Mouse (Mus musculus) urinary bladder, adult 2 months (tissue): Measurements from ENCODE around the gene Zdhhc24. TPM values are rescaled to one million over a fixed set of nuclear protein-coding genes. Genes with fewer than 3 reads are reported as not detected.

Experiments
- DNase-seq: peaks from one replicate; pipeline ENCODE4 v3.0.0; 2022; ENCODE audit warnings: low spot score
- polyA plus RNA-seq: library from polyadenylated mRNA; depleted of rRNA; stranded (reverse); fragments of >200 nt; gene quantifications from 2 replicates; pipeline ENCODE4 v1.2.3, GENCODE M21; 2012

Gene Zdhhc24
- polyA plus RNA-seq, 1 experiment, result 22.3 TPM

DNA sequence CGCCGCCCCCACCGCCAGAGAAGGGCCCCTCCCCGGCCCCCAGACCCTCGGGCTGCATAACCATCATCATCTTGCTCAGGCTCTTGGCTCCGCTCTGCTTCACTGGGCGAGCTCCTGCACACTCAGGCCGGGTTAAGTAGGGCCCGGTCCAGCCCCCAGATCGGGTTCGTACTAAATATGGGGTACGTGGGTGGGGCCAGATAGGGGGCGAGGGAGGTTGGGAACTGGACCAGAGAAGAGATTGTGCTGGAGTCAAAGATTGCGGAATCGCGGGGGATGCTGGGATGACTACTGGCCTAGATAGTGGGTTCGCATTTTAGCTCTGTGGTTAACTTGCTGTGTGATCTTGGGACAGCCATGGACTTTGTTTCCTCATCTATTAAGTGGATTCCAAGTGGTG, 683 bp upstream of the Zdhhc24 start, which contains the start of gene Actn3:
Gene Actn3 (minus strand): TSS at position 125 of the 400 bp plus-strand sequence.
- no peak for DNase-seq

DNA sequence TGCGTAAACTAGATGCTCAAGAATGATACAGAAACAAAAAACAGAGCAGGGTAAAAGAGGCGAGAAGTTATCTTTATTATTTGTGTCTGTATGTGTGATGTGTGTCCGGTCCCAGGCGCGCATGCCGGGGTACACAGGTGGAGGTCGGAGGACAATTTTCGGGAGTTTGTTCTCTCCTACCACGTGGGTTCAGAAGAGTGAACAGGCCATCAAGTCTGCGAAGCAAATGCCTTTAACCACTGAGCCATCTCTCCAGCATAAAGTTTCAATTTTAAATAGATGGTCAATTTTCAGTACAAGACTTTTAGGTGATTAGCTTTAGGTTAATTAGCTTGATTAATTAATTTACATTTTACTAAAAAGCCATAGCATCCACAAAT, 846 bp downstream of the Zdhhc24 start:
- no peak for DNase-seq

DNA sequence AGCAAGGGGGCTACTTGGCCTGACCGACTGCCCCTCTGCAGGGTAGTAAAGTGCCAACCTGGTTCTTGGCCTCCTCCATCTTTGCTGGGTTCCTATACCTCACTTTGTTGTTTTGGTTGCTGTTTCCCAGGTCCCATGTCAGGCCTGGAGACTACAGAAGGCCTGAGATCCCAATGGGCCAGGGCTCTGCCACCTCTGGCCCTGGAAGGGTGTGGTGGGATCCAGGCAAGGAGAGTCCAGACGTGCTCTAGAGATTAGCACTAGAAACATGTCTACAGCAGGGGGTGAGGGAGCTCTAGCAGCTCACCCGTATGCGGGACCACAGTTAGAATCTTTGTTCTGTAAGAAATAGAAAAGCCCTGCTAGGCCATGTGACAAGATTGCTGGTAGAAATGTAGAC, 5.5 kb downstream of the Zdhhc24 start:
- DNase-seq, result no peak

DNA sequence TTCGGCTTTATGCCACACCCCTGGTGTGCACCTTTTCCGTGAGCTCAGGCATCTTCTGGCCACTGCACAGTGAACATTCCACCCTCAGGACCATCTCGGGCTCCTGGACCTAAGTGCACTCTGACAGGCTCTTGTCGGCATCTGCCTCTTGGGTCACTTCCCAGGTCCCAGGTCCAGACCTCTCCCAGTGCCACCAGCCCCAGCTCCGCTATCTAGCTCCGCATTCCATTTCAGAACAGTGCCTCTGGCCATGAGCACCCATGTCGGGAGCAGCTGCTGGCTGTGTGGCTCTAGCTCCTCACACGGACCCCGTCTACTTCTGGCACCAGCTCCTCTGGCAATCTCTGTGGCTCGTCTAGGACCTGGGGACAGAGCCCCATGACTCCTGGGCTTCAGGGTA, 11.3 kb downstream of the Zdhhc24 start:
- no peak for DNase-seq

DNA sequence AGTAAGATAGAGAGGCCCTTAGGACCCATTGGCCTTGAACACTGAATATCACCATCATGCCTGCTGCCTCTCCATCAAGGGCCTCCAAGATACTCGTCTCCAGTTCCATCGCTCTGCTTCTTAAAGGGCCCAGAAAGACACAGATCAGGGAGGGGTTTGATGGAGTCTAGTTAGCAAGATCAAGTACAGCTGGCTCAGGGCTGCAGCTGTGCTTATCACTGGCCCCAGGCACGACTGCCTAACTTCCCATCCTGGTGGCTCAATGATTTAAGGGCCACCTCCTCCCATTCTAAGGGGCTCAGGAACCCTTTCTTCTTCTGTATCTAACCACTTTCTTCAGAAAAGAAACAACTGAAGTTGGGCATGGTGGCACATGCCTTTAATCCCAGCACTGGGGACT, 13.3 kb downstream of the Zdhhc24 start:
- DNase-seq, result no peak

DNA sequence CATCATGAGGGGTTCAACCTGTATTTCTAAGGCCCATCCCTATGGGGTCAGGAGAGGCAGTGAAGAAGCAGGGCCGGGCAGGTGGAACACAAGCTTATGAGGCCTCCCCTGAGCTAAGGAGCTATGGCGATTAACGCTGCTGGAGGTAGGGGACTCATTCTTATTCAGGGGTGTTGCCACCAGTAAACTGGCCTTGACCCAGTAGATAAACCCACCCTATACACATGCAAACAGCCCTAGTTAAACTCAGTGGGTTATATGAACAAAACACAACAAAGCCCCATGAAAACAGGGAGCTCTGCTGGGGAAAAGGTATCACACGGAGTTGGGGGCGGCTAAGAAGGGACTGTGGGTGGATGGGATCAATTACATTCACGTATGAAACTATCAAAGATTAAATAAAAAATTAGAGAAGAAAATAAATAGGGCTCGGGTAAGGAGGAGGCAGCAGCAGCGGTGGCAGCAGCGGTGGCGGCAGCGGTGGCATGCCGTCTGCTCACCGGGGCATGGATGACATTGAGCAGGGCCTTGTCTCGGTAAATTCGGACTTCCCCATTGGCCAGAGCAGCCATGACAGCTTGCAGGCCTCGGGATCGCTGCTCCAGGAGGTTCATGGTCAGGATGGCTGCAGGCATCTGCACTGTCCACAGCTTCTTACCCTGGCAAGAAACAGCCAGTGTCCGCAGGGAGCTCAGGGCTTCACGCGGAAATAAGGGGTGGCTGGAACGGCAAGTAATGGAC, 18.5 kb downstream of the Zdhhc24 start:
- DNase-seq, result no peak

DNA sequence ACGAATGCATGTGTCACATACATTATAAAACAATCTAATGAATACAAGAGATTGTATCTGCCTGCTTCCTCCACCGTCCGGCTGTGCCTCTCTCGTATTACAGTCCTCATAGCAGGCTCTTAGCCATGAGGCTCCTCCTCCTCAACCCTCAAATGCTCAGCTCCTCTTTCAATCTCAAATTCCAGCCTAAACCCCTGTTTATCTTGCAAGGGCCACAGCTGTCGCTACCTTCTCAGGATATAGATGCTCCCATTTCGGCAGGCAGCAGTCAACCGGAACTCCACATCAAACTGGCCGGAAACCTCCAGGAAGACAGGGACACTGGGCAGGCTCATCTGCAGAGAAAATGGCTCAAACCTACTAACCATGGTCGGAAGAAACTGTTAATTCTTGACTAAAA, 20.5 kb downstream of the Zdhhc24 start:
- no peak for DNase-seq

DNA sequence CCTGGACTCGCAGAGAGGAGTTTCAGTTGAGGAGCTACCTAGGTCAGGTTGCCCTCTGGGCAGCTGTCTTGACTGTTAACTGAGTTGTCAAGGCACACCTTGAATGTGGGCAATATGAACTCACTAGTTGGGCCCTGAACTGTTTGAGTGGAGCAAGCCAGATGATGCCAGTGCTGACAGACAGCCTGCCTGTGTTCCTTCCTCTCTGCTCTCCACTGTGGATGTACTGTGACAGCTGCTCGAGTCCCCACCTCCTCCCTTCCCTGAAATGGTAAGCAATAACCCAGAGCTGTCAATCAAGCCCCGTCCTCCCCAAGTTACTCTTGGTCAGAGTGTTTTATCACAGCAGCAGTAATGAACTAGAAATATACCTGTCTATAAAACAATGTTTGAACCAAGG, 21.4 kb downstream of the Zdhhc24 start:
- DNase-seq, result no peak

DNA sequence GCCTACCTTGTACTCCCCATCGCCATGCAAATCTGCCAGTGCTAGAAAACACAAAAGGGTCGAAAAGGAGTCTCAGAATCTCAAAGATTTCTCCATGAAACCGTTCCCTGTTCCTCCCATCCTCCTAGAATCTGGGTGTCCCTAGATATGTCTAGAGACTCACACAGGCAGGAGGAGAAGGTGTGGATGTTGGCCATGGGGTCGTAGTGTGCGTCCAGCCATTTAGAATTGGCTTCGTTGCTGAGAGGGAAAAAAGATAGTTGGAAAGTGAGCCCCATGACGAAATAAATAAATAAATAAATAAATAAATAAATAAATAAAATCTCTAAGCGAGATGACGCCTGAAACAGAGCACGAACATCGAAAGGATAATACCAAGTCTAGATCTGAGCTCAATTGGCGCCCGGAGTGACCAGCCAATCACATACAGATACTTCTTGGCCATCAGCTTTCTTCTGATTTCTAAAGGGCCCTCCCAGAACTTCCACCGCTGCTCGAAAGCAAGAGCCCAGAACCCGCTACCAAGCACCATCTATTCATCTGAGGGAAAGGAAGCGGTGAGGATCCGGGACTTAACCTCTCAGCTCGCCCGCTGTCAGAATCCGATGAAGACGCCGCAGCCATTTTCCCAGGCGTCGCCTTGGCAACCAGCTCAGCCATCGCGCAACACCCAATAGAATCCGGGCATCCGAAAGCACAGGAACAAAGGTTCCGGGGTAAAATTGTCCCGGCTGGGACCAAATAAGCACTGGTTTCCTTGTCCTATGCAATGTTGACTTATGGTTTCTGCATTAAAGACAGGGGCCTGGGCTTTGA, 27.7 kb downstream of the Zdhhc24 start, which contains the start of gene Bbs1:
Gene Bbs1 (minus strand): TSS at position 650 of the 816 bp plus-strand sequence.
- peak; percentile 60 for DNase-seq

DNA sequence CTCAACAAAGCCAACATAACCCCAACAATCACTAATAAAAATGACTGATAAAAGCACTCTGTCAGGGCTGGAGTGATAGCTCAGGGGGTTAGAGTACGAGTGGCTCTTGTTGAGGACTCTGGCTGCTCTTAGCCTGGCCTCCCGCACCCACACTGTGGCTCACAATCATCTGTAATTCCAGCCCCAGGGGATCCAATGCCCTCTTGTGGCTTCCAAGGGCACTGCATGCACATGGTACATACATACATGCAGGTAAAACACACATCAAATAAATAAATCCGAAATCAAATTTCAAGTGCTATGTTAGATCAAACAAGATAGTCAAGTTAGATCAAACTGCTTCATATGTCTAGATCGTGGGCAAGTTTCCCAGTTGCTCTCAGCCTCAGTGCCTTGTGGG, 29.6 kb downstream of the Zdhhc24 start:
- no peak for DNase-seq

DNA sequence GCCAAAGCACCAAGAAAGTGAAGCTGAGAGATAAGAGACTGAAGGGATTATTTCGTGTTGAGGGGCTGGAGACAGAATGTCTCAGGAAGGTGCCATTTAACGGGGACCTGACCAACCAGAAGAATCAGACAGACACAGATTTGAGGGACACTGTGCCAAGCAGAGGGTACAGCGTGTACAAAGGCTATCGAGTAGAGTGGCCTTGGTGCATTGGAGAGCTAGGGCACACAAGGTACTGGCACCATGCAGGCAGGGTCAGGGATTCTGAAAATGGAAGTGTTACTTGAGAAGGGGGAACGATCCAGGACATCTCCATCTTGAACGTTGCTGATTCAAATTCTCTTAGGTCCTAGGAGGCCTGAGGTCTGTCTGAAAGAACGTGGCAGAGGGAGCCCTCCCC, 30.9 kb downstream of the Zdhhc24 start:
- DNase-seq, result no peak

DNA sequence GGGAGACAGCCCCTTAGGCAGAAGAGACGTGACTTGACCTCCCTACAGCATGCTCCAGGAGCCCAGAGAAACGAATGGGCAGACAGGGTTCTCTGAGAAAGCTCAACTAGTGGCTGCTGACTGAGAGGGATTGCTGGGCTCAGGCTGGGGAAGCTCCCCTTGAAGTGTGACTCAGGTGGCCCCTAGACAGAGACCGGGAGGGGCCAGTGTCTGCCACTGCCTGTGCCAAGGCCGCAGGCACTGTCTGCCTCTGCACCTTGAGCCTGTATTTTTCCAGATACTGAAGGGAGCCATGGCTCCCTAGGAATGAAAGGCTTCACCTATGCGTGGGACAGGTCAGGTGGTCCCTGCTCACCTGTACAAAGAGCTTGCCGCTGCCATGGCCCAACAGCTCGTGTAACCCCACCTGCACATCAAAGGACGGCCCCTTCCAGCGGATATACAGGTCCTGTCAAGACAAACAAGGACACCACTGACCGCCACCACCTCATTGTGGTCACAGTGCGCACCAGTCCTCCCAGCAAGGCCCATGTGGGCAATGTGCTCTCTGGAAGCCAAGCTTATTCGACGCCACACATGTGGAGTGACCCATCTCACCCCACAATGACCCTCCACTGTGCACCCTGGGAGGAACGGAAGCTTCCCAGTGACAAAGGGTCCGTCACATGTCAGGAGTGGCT, 37.6 kb downstream of the Zdhhc24 start:
- DNase-seq, result no peak

DNA sequence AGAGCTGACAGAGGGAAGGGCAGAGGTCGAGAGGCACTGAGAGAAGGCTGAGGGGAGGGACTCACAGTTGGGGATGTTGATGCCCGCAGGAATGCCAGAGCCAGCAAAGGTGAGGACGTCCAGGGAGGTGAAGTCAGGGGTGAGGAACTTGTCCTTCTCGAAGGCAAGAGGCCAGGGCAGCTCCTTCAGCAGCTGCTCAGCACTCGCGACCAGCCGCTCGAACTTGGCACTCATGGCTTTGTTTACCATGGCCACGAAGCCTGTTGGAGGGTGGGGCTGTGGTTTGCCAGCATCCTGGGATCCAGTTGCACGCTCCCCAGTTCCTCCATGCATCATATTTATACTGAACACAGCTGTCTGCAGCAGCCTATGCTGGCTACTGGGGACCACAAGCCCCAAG, 38.4 kb downstream of the Zdhhc24 start:
- no peak for DNase-seq

DNA sequence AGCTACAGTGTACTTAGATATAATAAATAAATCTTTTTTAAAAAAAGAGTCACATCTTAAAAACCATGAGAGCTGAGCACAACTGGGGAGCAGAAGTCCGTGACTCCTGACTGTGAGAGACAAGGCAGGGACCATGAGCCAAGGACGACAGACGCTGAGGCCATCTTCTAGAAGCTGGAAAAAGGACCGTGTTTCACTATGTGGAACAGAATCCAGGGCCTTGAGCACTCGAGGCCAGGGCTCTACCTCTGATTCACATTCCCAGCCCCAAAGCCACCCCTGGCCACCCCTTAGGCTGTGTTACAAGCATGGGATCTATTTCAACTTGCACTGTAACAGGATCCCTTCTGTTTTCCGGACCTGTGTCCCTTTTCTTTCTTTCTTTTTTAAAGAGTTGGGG, 41.2 kb downstream of the Zdhhc24 start:
- no peak for DNase-seq

DNA sequence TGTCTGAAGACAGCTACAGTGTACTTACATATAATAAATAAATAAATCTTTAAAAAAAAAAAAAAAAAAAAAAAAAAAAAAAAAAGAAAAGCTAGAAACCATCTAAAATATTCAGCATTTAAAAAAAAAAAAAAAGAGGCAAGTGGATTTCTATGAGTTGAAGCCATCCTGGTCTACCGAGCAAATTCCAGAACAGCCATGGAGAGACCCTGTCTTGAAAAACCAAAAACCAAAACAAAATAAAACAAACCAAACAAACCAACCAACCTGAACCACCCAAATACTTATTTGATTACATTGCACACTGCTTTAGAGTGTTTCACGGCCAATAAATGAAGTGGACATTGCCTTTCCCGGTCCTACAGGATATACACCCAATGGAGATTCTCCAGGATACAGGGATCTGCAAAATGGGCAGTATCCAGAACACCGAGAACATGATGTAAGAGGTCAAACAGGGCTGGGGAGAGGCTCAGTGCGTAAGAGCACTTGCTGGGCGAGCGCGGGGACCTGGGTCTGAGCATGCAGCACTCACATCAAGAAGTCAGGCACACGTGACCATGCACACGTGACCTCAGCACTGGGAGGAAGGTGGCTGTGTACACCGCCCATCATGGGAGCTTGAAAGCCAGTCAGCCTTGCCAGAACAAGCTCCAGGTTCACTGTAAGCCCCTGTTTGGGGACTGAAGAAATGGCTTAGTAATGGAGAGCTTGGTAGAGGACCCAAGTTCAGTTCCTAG, 46.8 kb downstream of the Zdhhc24 start:
- DNase-seq, result no peak

DNA sequence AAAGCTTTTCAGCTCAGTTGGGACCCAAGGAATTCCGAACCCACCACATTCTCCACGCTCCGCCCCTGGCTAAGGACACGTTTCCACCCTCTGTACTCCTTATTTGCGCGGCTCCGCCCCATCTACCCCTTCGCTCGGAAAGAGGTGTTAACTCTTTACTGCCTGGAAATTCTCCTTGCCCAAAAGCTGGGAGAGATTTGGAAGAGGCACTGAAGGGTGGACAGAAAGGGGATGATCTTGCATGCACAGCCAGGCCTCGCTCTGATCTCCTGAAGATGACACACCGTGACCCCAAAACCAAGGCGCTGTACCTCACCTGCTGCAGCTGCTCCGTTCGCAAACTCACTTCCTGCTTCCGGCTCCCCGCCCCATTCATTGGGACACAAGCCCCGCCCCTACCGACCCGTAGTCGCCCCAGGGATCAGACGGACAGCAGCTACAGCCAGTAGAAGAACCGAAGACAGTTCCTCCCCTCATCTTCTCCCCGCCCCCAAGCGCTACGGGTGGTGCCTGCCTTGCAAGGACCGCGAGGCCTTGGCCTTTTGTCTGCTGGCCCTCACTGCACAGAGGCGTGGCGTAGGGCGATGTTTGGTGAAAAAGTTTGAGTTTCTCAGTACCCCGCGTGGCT, 49.5 kb downstream of the Zdhhc24 start, which contains the start of gene Dpp3:
Gene Dpp3 (minus strand): TSS at position 384 of the 628 bp plus-strand sequence.
- DNase-seq, result peak; percentile 90

DNA sequence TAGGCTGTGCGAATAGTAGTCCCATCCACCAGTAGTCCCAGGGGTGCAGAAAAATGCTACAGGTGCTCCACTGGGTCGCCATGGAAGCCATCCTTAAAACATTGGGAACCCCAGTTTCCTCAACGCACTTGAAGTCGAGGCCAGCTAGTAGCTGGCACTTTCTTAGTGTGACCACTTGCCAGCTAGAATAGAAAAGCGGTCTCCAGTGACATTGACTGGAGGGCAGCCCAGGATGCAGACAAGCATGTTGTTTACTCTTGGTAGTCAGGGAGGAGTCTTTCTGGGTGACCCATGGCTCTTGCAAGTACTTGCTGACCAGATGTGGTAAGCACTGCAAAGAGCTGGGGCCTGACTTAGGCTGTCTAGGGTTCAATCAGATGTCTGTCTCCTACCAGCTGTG, 50.3 kb downstream of the Zdhhc24 start:
- no peak for DNase-seq
